Comparison of ENCODE assay signal across 12 mouse cellular contexts in genomic region chr5:141005491-141005890, GRCm38 (mm10).
"Had no signal": no experiment of that assay in that cellular context is flagged by ENCODE, and none has a peak within 500 bp of the region (broad histone marks: within the 10 kb centered on the region; RNA-seq: fewer than 3 reads in every experiment).

No protein-coding gene starts in this region.

- H3K27me3 ChIP-seq: limb, embryonic 13.5 days; midbrain, embryonic 15.5 days; neural tube, embryonic 12.5 days had no signal

- DNase-seq: kidney, adult 18-20 months; kidney, postnatal 10 days; kidney, postnatal 4 days; thymus, adult 18-20 months; thymus, postnatal 14 days had no signal

- ATAC-seq: lung, postnatal 0 days; midbrain, embryonic 15.5 days had no signal

- H3K4me3 ChIP-seq: layer of hippocampus, adult 2 months; limb, embryonic 13.5 days; midbrain, embryonic 10.5 days; midbrain, embryonic 15.5 days; neural tube, embryonic 12.5 days had no signal

- H3K27ac ChIP-seq: layer of hippocampus, adult 2 months; limb, embryonic 13.5 days; liver, embryonic 14.5 days; midbrain, embryonic 10.5 days; midbrain, embryonic 15.5 days; neural tube, embryonic 12.5 days had no signal

- H3K36me3 ChIP-seq: limb, embryonic 13.5 days; midbrain, embryonic 10.5 days; midbrain, embryonic 15.5 days; neural tube, embryonic 12.5 days had no signal
